Mouse (Mus musculus): ENCODE results near the gene Dclk1. TPM values are rescaled to one million over a fixed set of nuclear protein-coding genes. Genes with fewer than 3 reads are reported as not detected.

Gene Dclk1
- polyA plus RNA-seq, 1 experiment from 2014 or later, result 234 TPM

- Histone ChIP-seq H3K9ac (ENCODE audit: low read depth, low read length) (no peak overlapping the region), H3K36me3 (ENCODE audit: control insufficient read depth, insufficient read depth, low read length) (no peaks in the 10 kb centered on the region), H3K27me3 (replicated peaks; ENCODE audit: control insufficient read depth, insufficient read depth, low read length) (no peaks in the 10 kb centered on the region), H3K27ac (ENCODE audit: low read depth, low read length) (0 out of 2 replicates have a peak overlapping the region, but pooled peaks have one; percentile 4), H3K4me3 (ENCODE audit: low read length) (no peak overlapping the region), H3K9me3 (ENCODE audit: control insufficient read depth, low read length) (no peaks in the 10 kb centered on the region), H3K4me2 (ENCODE audit: low read length) (no peak overlapping the region), H3K4me1 (ENCODE audit: control insufficient read depth, insufficient read depth, low read depth, low read length) (peaks cover 3% of the 10 kb centered on the region)
- ATAC-seq, result 0 out of 2 replicates have a peak, but pooled peaks have one; percentile 19
- 72% methylated on average over 7 of the region's 7 CpGs for WGBS
Measured at GRCm38 (mm10) chr3:55438824-55439446, 196.8 kb downstream of the Dclk1 start.

GRCm38 (mm10) chr3:55440342-55440741 lies 198.2 kb downstream of the Dclk1 start:
- Histone ChIP-seq H3K9ac (ENCODE audit: low read depth, low read length) (no peak overlapping the region), H3K27ac (ENCODE audit: low read depth, low read length) (peak overlapping the region; percentile 36; the same call in 1 of the 2 replicates), H3K4me3 (ENCODE audit: low read length) (no peak overlapping the region), H3K27me3 (replicated peaks; ENCODE audit: control insufficient read depth, insufficient read depth, low read length) (no peaks in the 10 kb centered on the region), H3K4me2 (ENCODE audit: low read length) (no peak overlapping the region), H3K4me1 (ENCODE audit: control insufficient read depth, insufficient read depth, low read depth, low read length) (peaks cover 3% of the 10 kb centered on the region), H3K36me3 (ENCODE audit: control insufficient read depth, insufficient read depth, low read length) (no peaks in the 10 kb centered on the region), H3K9me3 (ENCODE audit: control insufficient read depth, low read length) (no peaks in the 10 kb centered on the region)
- ATAC-seq, result peak; percentile 53; the same call in 1 of the 2 replicates
- WGBS, result 55% methylated on average over 8 of the region's 8 CpGs

- Histone ChIP-seq H3K27me3 (replicated peaks; ENCODE audit: control insufficient read depth, insufficient read depth, low read length) (no peaks in the 10 kb centered on the region), H3K4me1 (ENCODE audit: control insufficient read depth, insufficient read depth, low read depth, low read length) (peaks cover 4% of the 10 kb centered on the region), H3K4me3 (ENCODE audit: low read length) (no peak overlapping the region), H3K4me2 (ENCODE audit: low read length) (no peak overlapping the region), H3K9ac (ENCODE audit: low read depth, low read length) (no peak overlapping the region), H3K36me3 (ENCODE audit: control insufficient read depth, insufficient read depth, low read length) (no peaks in the 10 kb centered on the region), H3K9me3 (ENCODE audit: control insufficient read depth, low read length) (no peaks in the 10 kb centered on the region), H3K27ac (ENCODE audit: low read depth, low read length) (no peak overlapping the region)
- 67% methylated on average over 11 of the region's 11 CpGs for WGBS
- ATAC-seq, result no peak
Measured at GRCm38 (mm10) chr3:55442012-55442645, 200.0 kb downstream of the Dclk1 start.

- no peak for ATAC-seq
- Histone ChIP-seq H3K4me3 (ENCODE audit: low read length) (no peak overlapping the region), H3K4me1 (ENCODE audit: control insufficient read depth, insufficient read depth, low read depth, low read length) (peaks cover 8% of the 10 kb centered on the region), H3K9ac (ENCODE audit: low read depth, low read length) (no peak overlapping the region), H3K27me3 (replicated peaks; ENCODE audit: control insufficient read depth, insufficient read depth, low read length) (no peaks in the 10 kb centered on the region), H3K36me3 (ENCODE audit: control insufficient read depth, insufficient read depth, low read length) (no peaks in the 10 kb centered on the region), H3K27ac (ENCODE audit: low read depth, low read length) (no peak overlapping the region), H3K4me2 (ENCODE audit: low read length) (no peak overlapping the region), H3K9me3 (ENCODE audit: control insufficient read depth, low read length) (no peaks in the 10 kb centered on the region)
- 83% methylated on average over 8 of the region's 8 CpGs for WGBS
Measured at GRCm38 (mm10) chr3:55443271-55443670, 201.1 kb downstream of the Dclk1 start.

GRCm38 (mm10) chr3:55443725-55444124 lies 201.6 kb downstream of the Dclk1 start:
- Histone ChIP-seq H3K4me3 (ENCODE audit: low read length) (no peak overlapping the region), H3K4me2 (ENCODE audit: low read length) (no peak overlapping the region), H3K27me3 (replicated peaks; ENCODE audit: control insufficient read depth, insufficient read depth, low read length) (no peaks in the 10 kb centered on the region), H3K27ac (ENCODE audit: low read depth, low read length) (no peak overlapping the region), H3K9me3 (ENCODE audit: control insufficient read depth, low read length) (no peaks in the 10 kb centered on the region), H3K36me3 (ENCODE audit: control insufficient read depth, insufficient read depth, low read length) (no peaks in the 10 kb centered on the region), H3K9ac (ENCODE audit: low read depth, low read length) (no peak overlapping the region), H3K4me1 (ENCODE audit: control insufficient read depth, insufficient read depth, low read depth, low read length) (peaks cover 8% of the 10 kb centered on the region)
- 88% methylated on average over 2 of the region's 2 CpGs for WGBS
- ATAC-seq, result no peak

- no peaks in the 10 kb centered on the region for H3K27me3 ChIP-seq (replicated peaks; ENCODE audit: control insufficient read depth, insufficient read depth, low read length)
- no peak overlapping the region for H3K4me2 ChIP-seq (ENCODE audit: low read length)
- no peaks in the 10 kb centered on the region for H3K36me3 ChIP-seq (ENCODE audit: control insufficient read depth, insufficient read depth, low read length)
- H3K4me3 ChIP-seq (ENCODE audit: low read length), result no peak overlapping the region
- no peak overlapping the region for H3K27ac ChIP-seq (ENCODE audit: low read depth, low read length)
- no peaks in the 10 kb centered on the region for H3K9me3 ChIP-seq (ENCODE audit: control insufficient read depth, low read length)
- peaks cover 8% of the 10 kb centered on the region for H3K4me1 ChIP-seq (ENCODE audit: control insufficient read depth, insufficient read depth, low read depth, low read length)
- H3K9ac ChIP-seq (ENCODE audit: low read depth, low read length), result no peak overlapping the region
- ATAC-seq, result no peak
- WGBS, result 89% methylated on average over 7 of the region's 7 CpGs
Measured at GRCm38 (mm10) chr3:55446681-55447080, 204.5 kb downstream of the Dclk1 start.

GRCm38 (mm10) chr3:55447486-55448460 lies 205.6 kb downstream of the Dclk1 start:
- peak overlapping the region; percentile 59 for H3K27ac ChIP-seq (ENCODE audit: low read depth, low read length)
- peak; percentile 94 for ATAC-seq
- peaks cover 6% of the 10 kb centered on the region for H3K4me1 ChIP-seq (ENCODE audit: control insufficient read depth, insufficient read depth, low read depth, low read length)
- no peak overlapping the region for H3K4me3 ChIP-seq (ENCODE audit: low read length)
- WGBS, result 65% methylated on average over 5 of the region's 5 CpGs
- H3K36me3 ChIP-seq (ENCODE audit: control insufficient read depth, insufficient read depth, low read length), result no peaks in the 10 kb centered on the region
- no peak overlapping the region for H3K4me2 ChIP-seq (ENCODE audit: low read length)
- no peaks in the 10 kb centered on the region for H3K27me3 ChIP-seq (replicated peaks; ENCODE audit: control insufficient read depth, insufficient read depth, low read length)
- no peaks in the 10 kb centered on the region for H3K9me3 ChIP-seq (ENCODE audit: control insufficient read depth, low read length)
- H3K9ac ChIP-seq (ENCODE audit: low read depth, low read length), result no peak overlapping the region

- no peak for ATAC-seq
- Histone ChIP-seq H3K27me3 (replicated peaks; ENCODE audit: control insufficient read depth, insufficient read depth, low read length) (no peaks in the 10 kb centered on the region), H3K4me2 (ENCODE audit: low read length) (no peak overlapping the region), H3K4me1 (ENCODE audit: control insufficient read depth, insufficient read depth, low read depth, low read length) (peaks cover 4% of the 10 kb centered on the region), H3K36me3 (ENCODE audit: control insufficient read depth, insufficient read depth, low read length) (no peaks in the 10 kb centered on the region), H3K27ac (ENCODE audit: low read depth, low read length) (no peak overlapping the region), H3K9me3 (ENCODE audit: control insufficient read depth, low read length) (no peaks in the 10 kb centered on the region), H3K4me3 (ENCODE audit: low read length) (no peak overlapping the region), H3K9ac (ENCODE audit: low read depth, low read length) (no peak overlapping the region)
- WGBS, result 91% methylated on average over 2 of the region's 2 CpGs
Measured at GRCm38 (mm10) chr3:55449148-55449547, 207.0 kb downstream of the Dclk1 start.

GRCm38 (mm10) chr3:55451035-55451434 lies 208.9 kb downstream of the Dclk1 start:
- 91% methylated on average over 14 of the region's 14 CpGs for WGBS

More at GRCm38 (mm10) chr3:55451035-55451434, 208.9 kb downstream of the Dclk1 start:
- Histone ChIP-seq H3K4me3 (ENCODE audit: low read length) (no peak overlapping the region), H3K9me3 (ENCODE audit: control insufficient read depth, low read length) (no peaks in the 10 kb centered on the region), H3K9ac (ENCODE audit: low read depth, low read length) (no peak overlapping the region), H3K4me1 (ENCODE audit: control insufficient read depth, insufficient read depth, low read depth, low read length) (peaks cover 4% of the 10 kb centered on the region), H3K36me3 (ENCODE audit: control insufficient read depth, insufficient read depth, low read length) (no peaks in the 10 kb centered on the region), H3K27me3 (replicated peaks; ENCODE audit: control insufficient read depth, insufficient read depth, low read length) (no peaks in the 10 kb centered on the region), H3K27ac (ENCODE audit: low read depth, low read length) (no peak overlapping the region), H3K4me2 (ENCODE audit: low read length) (no peak overlapping the region)
- ATAC-seq, result no peak
